Mouse (Mus musculus) hematopoietic stem cell, adult 5-6 weeks (primary cell): ENCODE data around the gene Tor1aip2. TPM values are rescaled to one million over a fixed set of nuclear protein-coding genes. Genes with fewer than 3 reads are reported as not detected.

Experiments used
- ATAC-seq, 2 experiments: fragments of 125-278 bp in 1 of 2; replicated peaks in 1 of 2; 2 replicates each; pipeline ENCODE4 v1.8.0; 2016 to 2017; ENCODE audit warnings: inconsistent platforms in 2 of 2, mild to moderate bottlenecking in 2 of 2, moderate number of reproducible peaks in 2 of 2, low read depth in 1 of 2, moderate TSS enrichment in 1 of 2; ENCODE audit not compliant: low FRiP score in 2 of 2, poor library complexity in 2 of 2, severe bottlenecking in 2 of 2, insufficient read depth in 1 of 2, low TSS enrichment in 1 of 2
- total RNA-seq: library from RNA; stranded (forward); fragments of 172-1452, 232-1000 nt; gene quantifications from 2 replicates; pipeline ENCODE4 v1.2.3, GENCODE M21; 2017

The Tor1aip2 gene
- total RNA-seq, 1 experiment from 2014 or later, result 65.9 TPM

DNA sequence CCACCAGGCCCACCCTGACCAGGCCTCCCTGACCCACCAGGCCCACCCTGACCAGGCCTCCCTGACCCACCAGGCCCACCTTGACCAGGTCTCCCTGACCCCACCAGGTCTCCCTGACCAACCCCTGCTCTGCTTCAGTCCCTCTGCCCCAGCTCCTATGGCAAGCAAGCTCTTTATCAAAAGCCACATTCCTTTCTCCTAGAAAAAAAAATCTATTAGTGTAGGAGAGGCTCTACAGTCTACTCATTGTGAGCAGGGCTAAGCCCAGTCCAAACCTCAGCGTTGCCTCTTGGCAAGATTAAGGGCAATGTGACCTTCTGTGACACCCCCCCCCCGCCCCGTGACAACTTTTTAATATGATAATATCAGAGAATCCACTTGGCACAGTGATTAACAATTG, 49.4 kb downstream of the Tor1aip2 start:
- no peak for ATAC-seq

GRCm38 (mm10) chr1:156085770-156086169, 50.6 kb downstream of the Tor1aip2 start:
- ATAC-seq, result peak; percentile 65 to 68; a peak in 3 of 4 replicates

GRCm38 (mm10) chr1:156087586-156087985, 52.4 kb downstream of the Tor1aip2 start:
- peak in 1 of 2 experiments; percentile 35; a peak in 1 of 4 replicates for ATAC-seq

DNA sequence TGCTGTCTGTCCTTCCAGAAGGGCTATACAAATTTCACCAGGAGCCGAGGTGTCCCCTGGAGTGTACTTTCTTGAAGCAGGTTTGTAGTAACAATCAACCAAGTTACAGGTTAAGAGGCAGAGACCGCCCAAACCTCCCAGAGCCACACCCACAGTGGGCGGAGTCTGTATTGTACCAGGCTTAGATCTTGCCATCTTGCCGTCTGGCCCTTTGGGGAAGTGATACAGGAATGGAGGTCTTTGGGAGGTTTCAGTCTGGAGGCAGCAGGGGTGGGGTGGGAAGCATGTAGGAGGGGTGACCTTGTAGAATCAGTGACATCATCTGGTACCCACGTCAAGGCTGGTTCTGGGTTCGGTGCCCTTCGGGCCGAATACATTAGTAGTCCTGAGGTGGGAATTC, 54.4 kb downstream of the Tor1aip2 start:
- ATAC-seq, result no peak

DNA sequence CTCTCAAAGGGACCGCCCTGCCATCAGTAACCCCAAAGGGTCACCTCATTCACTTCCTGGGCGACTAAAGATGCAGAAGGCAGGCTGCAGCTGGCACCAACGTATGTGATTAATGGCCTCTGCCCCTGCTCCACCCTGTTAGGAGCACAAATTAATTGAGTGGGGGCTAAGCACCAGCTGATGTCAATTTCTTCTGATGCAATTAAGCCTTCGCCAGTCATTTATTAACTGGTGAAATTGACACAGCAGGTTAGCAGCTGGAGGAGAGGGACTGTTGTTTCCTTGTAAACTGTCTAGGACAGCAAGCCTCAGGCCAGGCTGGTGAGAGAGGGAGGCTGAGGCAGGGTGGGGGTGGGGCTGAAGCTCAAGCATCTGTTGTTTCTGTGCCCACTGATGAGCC, 54.8 kb downstream of the Tor1aip2 start:
- ATAC-seq, result no peak

- ATAC-seq, result no peak
These were observed 56.6 kb downstream of the Tor1aip2 start for GRCm38 (mm10) chr1:156091811-156092210.

GRCm38 (mm10) chr1:156103763-156104162, 68.6 kb downstream of the Tor1aip2 start:
- ATAC-seq, result no peak

DNA sequence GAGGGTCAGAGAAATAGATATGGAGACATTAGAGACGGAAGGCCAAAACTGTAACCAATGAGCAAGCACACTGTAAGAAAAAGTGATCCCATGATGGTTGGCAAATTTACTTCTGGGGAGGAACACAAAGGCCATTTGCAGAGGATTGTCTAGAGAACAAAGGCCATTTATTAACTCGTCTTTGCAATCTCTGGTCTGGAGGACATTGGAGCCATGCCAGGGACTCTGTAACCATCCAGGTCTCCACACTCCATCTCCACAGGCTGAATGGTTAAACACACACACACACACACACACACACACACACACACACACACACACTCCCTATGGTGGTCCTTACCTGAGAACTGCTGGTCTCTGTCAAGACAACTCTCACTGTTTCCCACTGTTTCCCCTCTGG, 70.2 kb downstream of the Tor1aip2 start:
- no peak for ATAC-seq

DNA sequence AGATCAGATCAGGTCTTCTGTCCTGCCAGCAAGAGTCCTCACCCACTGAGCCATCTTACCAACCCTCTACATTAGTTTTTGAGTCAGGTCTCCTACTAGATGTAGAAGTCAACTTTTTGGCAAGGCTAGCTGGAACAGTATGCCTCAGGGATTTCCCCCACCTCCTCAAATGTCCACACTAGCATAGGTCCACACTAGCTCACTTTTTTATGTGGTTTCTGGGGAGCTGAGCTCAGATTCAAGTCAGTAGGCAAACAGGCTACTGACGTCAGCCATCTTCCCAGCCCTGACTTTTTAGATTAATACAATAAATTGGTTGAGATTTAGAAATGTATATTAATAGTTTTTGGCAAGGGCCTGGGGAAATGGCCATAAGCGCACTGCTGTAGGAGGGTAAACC, 72.2 kb downstream of the Tor1aip2 start:
- no peak for ATAC-seq

- peak; percentile 61 to 66 for ATAC-seq
These were observed 73.2 kb downstream of the Tor1aip2 start for GRCm38 (mm10) chr1:156108400-156108799.

DNA sequence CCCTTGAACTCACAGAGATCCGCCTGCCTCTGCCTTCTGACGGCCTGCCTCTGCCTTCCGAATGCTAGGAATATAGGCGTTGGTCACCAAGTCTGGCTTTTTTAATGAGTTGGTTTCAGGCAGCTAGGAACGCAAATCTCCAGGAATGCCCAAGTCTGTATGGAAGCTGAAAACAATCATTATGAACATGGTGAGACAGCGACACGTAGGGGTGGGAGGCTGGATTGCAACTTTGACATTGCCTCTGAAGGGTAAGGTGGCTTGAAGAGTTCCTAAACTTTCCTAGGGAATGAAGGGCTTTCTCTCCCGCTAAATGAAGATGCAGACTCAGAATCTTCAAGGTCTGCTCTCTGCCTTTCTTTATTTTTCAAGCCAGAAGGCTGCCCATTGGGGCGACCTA, 75.9 kb downstream of the Tor1aip2 start:
- ATAC-seq, result no peak

GRCm38 (mm10) chr1:156111728-156112127, 76.5 kb downstream of the Tor1aip2 start:
- no peak for ATAC-seq

DNA sequence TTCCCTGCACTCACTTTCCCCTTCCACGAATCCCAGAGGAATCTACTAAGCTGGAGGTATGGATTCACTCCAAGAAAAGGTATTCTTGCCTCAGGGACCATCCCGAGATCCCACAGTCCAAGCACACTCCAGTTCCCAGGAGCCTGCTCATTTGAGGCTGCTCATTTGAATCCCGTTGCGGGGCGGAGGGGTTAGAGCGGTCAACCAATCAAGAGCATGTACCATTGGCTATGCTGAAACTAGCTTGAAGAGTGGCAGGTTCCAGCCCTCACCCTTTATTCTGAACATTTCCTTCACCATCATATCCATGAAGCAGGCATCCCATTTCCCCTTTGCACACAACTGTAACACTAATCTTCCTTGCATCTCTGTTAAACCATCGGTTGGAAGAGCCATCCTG, 76.9 kb downstream of the Tor1aip2 start:
- ATAC-seq, result no peak

GRCm38 (mm10) chr1:156113884-156114499, 78.8 kb downstream of the Tor1aip2 start:
- ATAC-seq, result 0 out of 4 replicates have a peak, but pooled peaks of 1 of the 2 experiments have one; percentile 23

- no peak for ATAC-seq
These were observed 81.6 kb downstream of the Tor1aip2 start for GRCm38 (mm10) chr1:156116770-156117169.

Other genes starting within 250 kb of the Tor1aip2 start
- 30.8 and 38.5 TPM in 2 replicates for gene Qsox1, start 222.5 kb upstream of the Tor1aip2 start, total RNA-seq
- 57.5 and 62.0 TPM in 2 replicates for gene Cep350, start 62.1 kb upstream of the Tor1aip2 start, total RNA-seq
- 25.0 and 32.0 TPM in 2 replicates for gene Tor1aip1, start 1.1 kb downstream of the Tor1aip2 start, total RNA-seq
- gene Fam163a, start 169.6 kb downstream of the Tor1aip2 start, total RNA-seq, result not detected in 2 replicates